Mouse (Mus musculus) cerebellum, adult 2 months (tissue): ENCODE results near the gene Stk39.

Experiments
- CTCF ChIP-seq: fragments of 200-500 bp; IDR thresholded peaks from 2 replicates; pipeline ENCODE4 v1.5.1; 2011; ENCODE audit warnings: low read depth, mild to moderate bottlenecking, control low read depth, low read length, moderate library complexity, borderline replicate concordance; ENCODE audit not compliant: insufficient read depth
- POLR2A ChIP-seq: fragments of 200-500 bp; IDR thresholded peaks from 2 replicates; pipeline ENCODE4 v1.6.1; 2011; ENCODE audit warnings: low read length, control low read depth, borderline replicate concordance; ENCODE audit not compliant: insufficient read depth

DNA sequence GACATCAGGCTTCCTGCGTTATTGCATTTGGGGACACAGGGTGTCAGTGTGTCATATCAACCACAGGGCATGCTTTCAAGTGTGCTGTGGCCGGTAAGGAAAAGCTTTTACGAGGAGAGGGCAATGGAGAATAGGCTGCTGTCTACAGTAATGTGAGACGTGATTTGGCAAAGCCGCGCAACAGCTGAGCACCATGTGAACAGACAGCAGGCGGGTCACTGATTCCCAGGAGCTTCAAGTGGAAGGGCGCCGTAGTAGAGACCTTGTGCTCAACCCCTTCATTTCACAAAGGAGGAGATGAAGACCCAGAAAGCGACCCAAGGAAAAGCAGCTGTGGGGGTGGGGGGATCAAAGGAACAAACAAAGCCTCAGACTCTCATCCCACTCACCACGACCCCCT, 156.8 kb downstream of the Stk39 start:
- TF ChIP-seq CTCF, result no peak
- no peak for TF ChIP-seq POLR2A
